Mouse (Mus musculus) erythroblast, embryonic 14.5 days (primary cell): ENCODE measurements around the gene Zfp120.
"Not testable (repeated sequence)": the region's sequence is repeated elsewhere in the genome, so short reads cannot be mapped to it uniquely, and the experiment has no call there.

Experiments used
- GATA1 ChIP-seq: IDR thresholded peaks from 2 replicates; pipeline ENCODE4 v1.6.1; 2012; ENCODE audit warnings: low read length, inconsistent platforms, mixed read lengths
- TAL1 ChIP-seq: IDR thresholded peaks from 3 replicates; pipeline ENCODE4 v1.6.1; 2012; ENCODE audit warnings: low read length, inconsistent platforms, mixed read lengths

- not testable (repeated sequence) for TF ChIP-seq GATA1, TAL1
Measured at GRCm38 (mm10) chr2:150181046-150181445, 44.5 kb upstream of the Zfp120 start.
